Mouse (Mus musculus) heart, adult 2 months (tissue): ENCODE measurements around the gene Tmem131l.

ENCODE experiments used
- EP300 ChIP-seq: fragments of 200-500 bp; IDR thresholded peaks from 2 replicates; pipeline ENCODE4 v1.6.1; 2011; ENCODE audit warnings: low read depth, low read length, control low read depth; ENCODE audit not compliant: insufficient read depth
- POLR2A ChIP-seq: fragments of 200-500 bp; IDR thresholded peaks from 2 replicates; pipeline ENCODE4 v1.6.1; 2011; ENCODE audit warnings: mild to moderate bottlenecking, low read depth, low read length, control low read depth; ENCODE audit not compliant: insufficient read depth

GRCm38 (mm10) chr3:84036866-84037265 is 3.1 kb downstream of the Tmem131l start:
- TF ChIP-seq POLR2A (no peak), EP300 (no peak)
